Mouse (Mus musculus) mesoderm, embryonic 11.5 days (tissue): ENCODE data around the gene Mtss1l.

ENCODE experiments used
- DNase-seq: peaks from one replicate; pipeline ENCODE4 v3.0.0-alpha.2; 2012; ENCODE audit warnings: low read depth, low spot score

The Mtss1l gene

GRCm38 (mm10) chr8:110706288-110706870 is 14.9 kb upstream of the Mtss1l start:
- DNase-seq, result no peak

DNA sequence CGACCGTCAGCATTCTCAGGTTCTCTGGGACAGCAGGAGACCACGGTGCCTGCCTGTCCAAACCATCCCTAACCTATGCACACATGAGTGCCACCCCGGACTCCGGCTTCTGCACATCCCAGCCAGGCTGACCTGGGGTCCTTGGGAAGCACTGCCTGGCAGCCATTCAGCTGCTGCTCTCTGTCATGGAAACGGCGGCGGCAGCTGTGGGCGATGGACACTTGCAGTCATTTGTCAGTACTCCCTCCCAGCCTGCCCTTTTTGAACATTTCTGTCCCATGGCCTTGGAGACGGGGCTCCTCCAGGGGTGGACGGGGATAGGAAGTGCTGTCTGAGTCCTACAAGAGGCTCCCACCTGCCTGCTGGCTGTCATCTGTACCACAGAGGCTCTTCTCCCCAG is 12.8 kb upstream of the Mtss1l start:
- DNase-seq, result no peak

GRCm38 (mm10) chr8:110710593-110710992 is 10.7 kb upstream of the Mtss1l start:
- no peak for DNase-seq

DNA sequence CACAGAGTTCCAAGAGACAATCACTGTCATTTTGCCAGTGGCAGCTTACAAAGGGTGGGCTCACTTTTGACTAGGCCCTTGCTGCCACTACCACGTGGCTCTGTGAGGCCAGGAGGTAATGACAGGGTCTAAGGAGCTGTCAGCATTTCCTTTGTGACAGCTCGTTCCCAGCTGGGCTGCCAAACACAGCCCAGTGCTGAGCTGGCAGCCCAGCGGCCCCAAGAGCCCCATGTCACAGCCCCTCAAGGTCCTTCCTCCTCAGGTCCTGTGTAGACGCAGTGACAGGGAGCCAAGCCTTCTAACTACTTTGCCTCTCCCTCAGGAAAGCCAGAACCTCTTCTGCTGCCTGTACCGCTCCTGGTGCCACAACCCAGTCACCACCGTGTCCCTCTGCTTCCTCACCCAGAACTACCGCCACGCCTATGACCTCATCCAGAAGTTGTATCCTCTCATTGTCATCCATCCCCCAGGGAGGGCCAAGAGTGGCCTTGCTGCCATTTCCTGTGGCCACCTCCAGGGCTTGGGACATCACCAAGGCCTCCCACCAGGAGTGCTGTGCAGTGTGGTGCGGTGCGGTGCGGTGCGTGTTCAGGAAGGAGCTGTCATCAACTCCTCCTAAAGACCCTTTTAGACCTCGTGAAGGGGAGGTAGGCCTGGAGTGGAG is 9.9 kb upstream of the Mtss1l start:
- no peak for DNase-seq

- no peak for DNase-seq
These were observed 8.2 kb upstream of the Mtss1l start for GRCm38 (mm10) chr8:110713073-110713472.

DNA sequence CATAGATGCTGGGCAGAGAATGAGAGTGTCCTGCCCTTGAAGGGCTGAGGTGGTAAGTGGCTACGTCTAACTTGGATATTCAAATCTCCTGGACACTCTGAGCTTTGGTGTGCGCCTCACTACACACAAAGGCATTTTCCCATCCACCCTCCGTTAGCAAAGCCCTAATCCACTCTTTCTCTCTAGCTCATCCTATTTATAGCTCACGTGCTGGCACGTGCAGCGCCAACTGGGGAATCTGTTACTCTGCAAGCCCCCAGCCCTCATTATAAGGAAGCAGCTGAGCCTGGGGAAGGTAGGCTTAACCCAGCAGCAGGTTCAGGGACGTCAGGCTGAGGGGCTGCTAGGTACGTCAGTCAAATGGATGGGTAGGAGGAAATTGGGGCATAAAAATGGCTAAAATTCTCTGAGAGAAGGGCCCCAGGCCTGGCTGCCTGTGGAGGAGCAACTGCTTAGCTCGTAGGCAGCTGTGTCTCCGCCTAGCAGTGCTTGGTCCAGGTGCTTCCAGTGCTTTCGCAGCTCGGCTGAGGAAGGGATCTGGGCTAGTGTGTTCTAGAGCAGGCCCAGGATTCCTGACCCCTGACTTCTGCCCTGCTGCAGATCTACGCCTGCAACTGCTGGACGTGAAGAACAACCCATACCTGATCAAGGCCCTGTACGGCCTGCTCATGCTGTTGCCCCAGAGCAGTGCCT is 6.3 kb upstream of the Mtss1l start:
- DNase-seq, result no peak

DNA sequence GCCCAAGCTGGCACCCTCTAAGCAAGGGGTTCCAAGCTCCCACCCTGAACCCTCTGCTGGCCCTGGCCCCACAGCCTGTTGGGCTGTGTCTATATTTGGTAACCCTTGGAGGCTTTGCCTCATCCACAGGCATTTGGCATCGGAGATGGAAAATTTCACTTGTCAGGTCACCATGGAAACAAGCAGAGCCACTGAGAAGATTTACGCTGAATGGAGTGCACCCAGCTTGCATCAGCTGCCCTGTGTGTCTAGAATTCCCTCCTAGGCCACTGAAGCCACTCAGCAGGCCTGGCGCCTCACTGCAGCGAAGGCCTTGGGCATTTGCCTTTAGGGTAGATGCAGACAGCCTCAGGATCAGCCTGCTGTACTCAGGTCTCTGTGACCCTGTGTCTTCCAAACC is 5.2 kb upstream of the Mtss1l start:
- peak; percentile 35 for DNase-seq

- DNase-seq, result no peak
These were observed 4.1 kb upstream of the Mtss1l start for GRCm38 (mm10) chr8:110717131-110717530.

GRCm38 (mm10) chr8:110718209-110718968 is 2.9 kb upstream of the Mtss1l start:
- no peak for DNase-seq

DNA sequence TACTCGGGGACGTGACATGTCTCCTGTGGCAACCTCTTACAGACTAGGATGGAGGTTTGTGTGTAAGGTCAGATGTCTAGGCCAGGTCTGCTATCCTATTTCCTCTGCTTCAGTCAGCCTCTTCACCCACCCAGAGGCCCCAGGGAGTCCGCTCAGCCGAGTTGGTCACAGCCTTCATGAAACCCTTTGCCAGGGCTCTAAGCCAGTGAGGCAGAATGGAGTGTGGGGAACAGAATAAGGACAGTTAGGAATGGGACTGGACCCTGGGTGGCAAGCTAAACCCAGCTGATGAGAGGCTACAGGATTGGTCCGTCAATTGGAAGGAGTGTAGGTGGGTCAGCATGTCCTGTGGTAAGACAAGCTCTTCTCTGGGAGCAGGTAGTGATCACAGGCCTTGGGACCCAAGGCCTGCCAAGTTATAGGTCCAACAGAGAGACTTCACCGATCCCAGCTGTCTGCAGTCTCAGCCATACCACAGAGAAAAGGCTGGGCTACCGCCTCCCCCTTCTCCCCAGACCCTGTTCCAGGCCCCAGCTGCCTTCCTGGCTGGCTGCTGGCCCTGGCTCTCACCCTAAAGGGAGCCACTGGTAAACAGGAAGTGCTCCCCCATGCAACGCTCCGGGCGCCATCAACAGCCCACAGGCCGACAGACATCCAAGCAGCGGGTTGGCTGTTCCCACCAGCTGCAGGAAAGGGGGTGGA is 2.2 kb upstream of the Mtss1l start:
- no peak for DNase-seq

- DNase-seq, result no peak
These were observed 1.2 kb upstream of the Mtss1l start for GRCm38 (mm10) chr8:110719898-110720653.

DNA sequence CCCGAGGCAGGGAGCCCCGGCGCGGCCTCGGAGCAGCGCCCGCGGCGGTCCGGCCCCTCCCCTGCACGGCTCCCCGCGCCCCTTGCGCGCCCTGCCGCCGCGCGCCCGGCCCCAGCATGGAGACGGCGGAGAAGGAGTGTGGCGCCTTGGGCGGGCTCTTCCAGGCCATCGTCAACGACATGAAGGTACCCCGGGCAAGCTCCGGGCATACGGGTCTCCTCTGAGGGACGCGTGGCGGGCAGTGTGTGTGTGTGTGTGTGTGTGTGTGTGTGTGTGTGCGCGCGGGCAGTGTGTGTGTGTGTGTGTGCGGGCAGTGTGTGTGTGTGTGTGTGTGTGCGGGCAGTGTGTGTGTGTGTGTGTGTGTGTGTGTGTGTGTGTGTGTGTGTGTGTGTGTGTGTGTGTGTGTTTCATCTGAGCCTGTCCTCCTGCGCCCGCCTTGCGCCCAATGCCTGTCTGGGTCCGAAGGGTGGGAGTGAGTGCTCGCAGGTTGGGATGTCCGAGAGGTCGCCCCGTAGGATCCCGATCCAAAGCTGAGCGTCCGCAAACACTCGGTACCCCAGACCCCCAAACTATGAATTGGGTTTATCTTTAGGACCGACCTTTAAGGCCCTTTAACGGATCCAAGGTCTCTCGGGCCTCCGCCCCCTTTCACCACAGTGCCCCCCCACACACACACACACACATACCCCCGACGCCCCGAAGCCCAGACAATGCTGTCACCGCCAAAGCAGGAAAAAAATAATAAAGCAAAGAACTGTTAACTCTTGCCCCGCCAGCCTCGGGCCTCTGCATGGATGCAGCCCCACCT is 534 bp downstream of the Mtss1l start:
- DNase-seq, result peak; percentile 48

DNA sequence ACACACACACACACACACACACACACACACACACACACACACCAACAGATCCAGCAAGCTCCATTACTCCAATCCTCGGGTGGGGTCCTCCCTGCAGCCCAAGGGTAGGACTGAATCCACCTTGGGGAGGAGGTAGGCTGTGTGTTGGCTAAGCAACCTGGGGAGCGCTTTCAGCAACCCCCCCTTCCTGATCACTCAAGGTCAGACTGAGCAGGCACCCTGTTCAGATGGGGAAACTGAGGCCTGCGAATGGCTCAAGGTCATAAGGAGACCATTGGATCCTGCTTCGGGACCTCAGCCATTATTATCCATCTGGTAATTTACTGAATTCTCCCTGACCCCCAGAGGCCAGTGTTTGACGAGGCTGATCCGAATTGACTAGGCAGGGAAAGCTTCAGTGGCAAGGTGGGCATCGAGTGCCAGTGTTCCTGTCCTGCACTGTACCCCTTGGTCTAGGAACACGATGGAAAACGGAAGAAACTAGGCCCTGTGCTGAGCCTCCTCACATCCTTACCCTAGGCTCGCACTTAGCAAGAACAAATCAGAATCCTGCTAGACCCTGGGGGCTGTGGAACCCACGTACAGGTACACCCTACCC is 1.2 kb downstream of the Mtss1l start:
- no peak for DNase-seq

DNA sequence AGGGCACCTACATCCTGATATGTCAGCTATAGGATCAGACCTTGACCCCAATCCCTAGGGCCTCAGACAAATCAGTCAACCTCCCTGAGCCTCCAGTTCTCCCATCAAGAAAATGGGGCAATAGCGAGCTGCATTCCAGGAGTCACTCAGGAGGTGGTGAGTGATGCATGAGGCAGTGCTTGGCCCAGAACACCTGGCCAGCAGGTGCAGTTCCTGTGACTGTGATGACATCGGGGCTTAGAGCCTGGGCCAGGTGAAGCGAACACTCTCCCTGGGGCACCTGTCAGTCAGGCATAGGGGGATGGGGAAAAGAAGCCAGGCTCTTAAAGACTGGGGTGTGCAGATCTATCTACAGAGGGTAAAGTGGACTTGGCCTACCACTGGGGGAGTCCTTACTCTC is 3.2 kb downstream of the Mtss1l start:
- no peak for DNase-seq

DNA sequence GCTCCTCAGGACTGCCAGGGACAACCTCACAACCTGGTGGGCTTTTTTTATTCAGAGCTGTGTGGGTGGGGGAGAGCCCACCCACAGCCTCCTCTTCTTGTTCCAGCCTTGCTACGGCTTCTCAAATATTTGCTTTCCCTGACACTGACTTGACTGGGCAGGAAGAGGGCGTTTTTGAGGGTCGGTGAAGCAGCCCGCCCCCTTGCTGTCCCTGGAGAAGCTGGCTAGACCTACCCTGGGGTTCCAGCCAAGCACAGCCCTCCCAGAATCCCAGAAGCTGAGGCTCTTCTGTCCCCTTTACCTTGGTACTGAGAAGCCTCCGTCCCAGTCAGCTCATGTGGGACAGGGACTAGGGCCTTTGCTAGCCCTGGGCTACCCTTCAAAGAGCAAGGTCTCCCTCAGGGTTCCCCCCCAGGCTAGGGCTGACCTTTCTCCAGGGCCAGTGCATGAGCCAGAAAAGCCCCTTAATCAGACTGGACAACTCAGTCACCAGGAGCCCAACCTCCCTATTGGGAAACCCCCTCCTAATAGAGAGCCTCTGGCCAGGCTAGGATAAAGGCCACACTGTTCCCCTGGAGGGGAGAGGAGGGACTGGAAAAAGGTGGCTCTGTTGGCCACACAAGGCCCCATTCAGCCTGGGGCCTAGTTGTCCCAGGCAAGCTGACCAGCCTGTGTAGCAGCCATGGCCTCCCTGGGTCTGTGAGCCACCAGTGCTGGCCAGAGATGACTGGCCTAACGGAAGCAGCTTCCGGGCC is 4.0 kb downstream of the Mtss1l start:
- peak; percentile 39 for DNase-seq

DNA sequence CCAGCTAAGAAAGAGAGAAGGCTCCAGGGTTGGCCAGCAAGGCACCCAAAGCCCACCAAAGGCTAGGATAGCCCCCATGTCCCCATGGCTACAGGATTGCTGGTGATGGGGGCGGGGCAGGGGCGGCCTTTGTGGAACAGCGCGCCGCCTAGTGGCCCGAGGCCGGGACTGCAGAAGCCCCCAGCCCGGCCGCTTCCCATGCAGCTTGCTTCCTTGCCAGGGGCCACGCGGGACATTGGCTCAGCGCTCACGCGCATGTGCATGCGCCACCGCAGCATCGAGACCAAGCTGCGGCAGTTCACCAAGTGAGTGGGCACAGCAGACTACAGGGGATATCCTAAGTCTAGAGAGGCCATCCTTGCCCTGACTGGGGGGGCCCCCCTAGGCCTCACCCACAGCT is 5.6 kb downstream of the Mtss1l start:
- peak; percentile 73 for DNase-seq

- no peak for DNase-seq
These were observed 10.1 kb downstream of the Mtss1l start for GRCm38 (mm10) chr8:110731346-110731859.

DNA sequence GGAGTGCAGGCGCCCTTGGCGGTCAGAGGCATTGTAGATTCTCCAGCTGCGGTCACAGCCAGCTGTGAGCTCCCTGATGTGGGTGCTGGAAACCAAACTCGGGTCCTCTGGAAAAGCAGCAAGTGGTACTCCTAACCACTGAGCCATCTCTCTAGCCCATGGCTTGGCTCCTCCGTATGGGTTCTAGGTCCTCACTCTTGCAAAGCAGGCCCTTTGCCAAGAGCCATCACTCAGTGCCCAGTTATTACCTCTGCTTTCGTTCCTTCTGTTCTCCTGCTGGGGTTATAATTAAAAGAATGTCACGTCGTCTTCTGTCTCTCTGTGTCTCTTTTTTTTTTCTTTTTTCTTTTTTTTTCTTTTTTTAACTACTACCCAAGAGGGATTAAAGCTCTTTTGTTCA is 11.8 kb downstream of the Mtss1l start:
- no peak for DNase-seq
